Mouse (Mus musculus): ENCODE data around the gene Eml3. TPM values are rescaled to one million over a fixed set of nuclear protein-coding genes. Genes with fewer than 3 reads are reported as not detected.

The Eml3 gene
- polyA plus RNA-seq, 1 experiment: not detected

GRCm38 (mm10) chr19:8974638-8975037 is 45.3 kb downstream of the Eml3 start:
- H3K27ac ChIP-seq (ENCODE audit: insufficient read depth, low read depth, low read length): no peak overlapping the region
- H3K4me3 ChIP-seq (ENCODE audit: insufficient read depth, low read depth, low read length): no peak overlapping the region
- TF ChIP-seq CTCF (IDR thresholded peaks at IDR 0.05; ENCODE audit: insufficient read depth, low read depth, low read length): no peak
- H3K4me1 ChIP-seq (ENCODE audit: control insufficient read depth, insufficient read depth, low read length): no peaks in the 10 kb centered on the region
- 80% methylated on average over 1 of the region's 1 CpGs for WGBS

GRCm38 (mm10) chr19:8975491-8975890 is 46.1 kb downstream of the Eml3 start:
- Histone ChIP-seq H3K27ac (ENCODE audit: insufficient read depth, low read depth, low read length) (no peak overlapping the region), H3K4me1 (ENCODE audit: control insufficient read depth, insufficient read depth, low read length) (peaks cover under 1% of the 10 kb centered on the region), H3K4me3 (ENCODE audit: insufficient read depth, low read depth, low read length) (no peak overlapping the region)
- 98% methylated on average over 2 of the region's 2 CpGs for WGBS
- no peak for TF ChIP-seq CTCF (IDR thresholded peaks at IDR 0.05; ENCODE audit: insufficient read depth, low read depth, low read length)
- no peak for TF ChIP-seq POLR2A (IDR thresholded peaks at IDR 0.05; ENCODE audit: insufficient read depth, low read depth, low read length)

GRCm38 (mm10) chr19:8976535-8976934 is 47.2 kb downstream of the Eml3 start:
- TF ChIP-seq CTCF (IDR thresholded peaks at IDR 0.05; ENCODE audit: insufficient read depth, low read depth, low read length): 0 out of 2 replicates have a peak, but pooled peaks have one; percentile 32
- no peak for TF ChIP-seq POLR2A (IDR thresholded peaks at IDR 0.05; ENCODE audit: insufficient read depth, low read depth, low read length)
- WGBS: 50% methylated on average over 3 of the region's 3 CpGs
- peaks cover 8% of the 10 kb centered on the region for H3K4me1 ChIP-seq (ENCODE audit: control insufficient read depth, insufficient read depth, low read length)
- no peak overlapping the region for H3K4me3 ChIP-seq (ENCODE audit: insufficient read depth, low read depth, low read length)
- H3K27ac ChIP-seq (ENCODE audit: insufficient read depth, low read depth, low read length): no peak overlapping the region

GRCm38 (mm10) chr19:8980771-8981170 is 51.4 kb downstream of the Eml3 start:
- H3K4me1 ChIP-seq (ENCODE audit: control insufficient read depth, insufficient read depth, low read length): peaks cover 25% of the 10 kb centered on the region

GRCm38 (mm10) chr19:8981450-8982168 is 52.3 kb downstream of the Eml3 start:
- peaks cover 25% of the 10 kb centered on the region for H3K4me1 ChIP-seq (ENCODE audit: control insufficient read depth, insufficient read depth, low read length)
- no peak overlapping the region for H3K4me3 ChIP-seq (ENCODE audit: insufficient read depth, low read depth, low read length)
- 66% methylated on average over 2 of the region's 2 CpGs for WGBS
- no peak for TF ChIP-seq CTCF (IDR thresholded peaks at IDR 0.05; ENCODE audit: insufficient read depth, low read depth, low read length)
- TF ChIP-seq POLR2A (IDR thresholded peaks at IDR 0.05; ENCODE audit: insufficient read depth, low read depth, low read length): no peak
- no peak overlapping the region for H3K27ac ChIP-seq (ENCODE audit: insufficient read depth, low read depth, low read length)

More at GRCm38 (mm10) chr19:8980771-8981170, 51.4 kb downstream of the Eml3 start:
- WGBS: 42% methylated on average over 5 of the region's 5 CpGs
- H3K27ac ChIP-seq (ENCODE audit: insufficient read depth, low read depth, low read length): 0 out of 2 replicates have a peak overlapping the region, but pooled peaks have one; percentile 22
- no peak overlapping the region for H3K4me3 ChIP-seq (ENCODE audit: insufficient read depth, low read depth, low read length)
- TF ChIP-seq POLR2A (IDR thresholded peaks at IDR 0.05; ENCODE audit: insufficient read depth, low read depth, low read length) (no peak), CTCF (IDR thresholded peaks at IDR 0.05; ENCODE audit: insufficient read depth, low read depth, low read length) (no peak)

GRCm38 (mm10) chr19:8982303-8983149 is 53.2 kb downstream of the Eml3 start:
- 52% methylated on average over 5 of the region's 5 CpGs for whole genome bisulfite sequencing
- H3K4me3 ChIP-seq (ENCODE audit: insufficient read depth, low read depth, low read length): no peak overlapping the region
- TF ChIP-seq CTCF (IDR thresholded peaks at IDR 0.05; ENCODE audit: insufficient read depth, low read depth, low read length) (no peak), POLR2A (IDR thresholded peaks at IDR 0.05; ENCODE audit: insufficient read depth, low read depth, low read length) (no peak)
- no peak overlapping the region for H3K27ac ChIP-seq (ENCODE audit: insufficient read depth, low read depth, low read length)
- peaks cover 25% of the 10 kb centered on the region for H3K4me1 ChIP-seq (ENCODE audit: control insufficient read depth, insufficient read depth, low read length)

- Histone ChIP-seq H3K4me1 (ENCODE audit: control insufficient read depth, insufficient read depth, low read length) (peaks cover 29% of the 10 kb centered on the region), H3K4me3 (ENCODE audit: insufficient read depth, low read depth, low read length) (no peak overlapping the region), H3K27ac (ENCODE audit: insufficient read depth, low read depth, low read length) (no peak overlapping the region)
- TF ChIP-seq CTCF (IDR thresholded peaks at IDR 0.05; ENCODE audit: insufficient read depth, low read depth, low read length): no peak
- TF ChIP-seq POLR2A (IDR thresholded peaks at IDR 0.05; ENCODE audit: insufficient read depth, low read depth, low read length): no peak
- WGBS: 58% methylated on average over 4 of the region's 4 CpGs
Measured at GRCm38 (mm10) chr19:8983150-8983650, 53.8 kb downstream of the Eml3 start.

GRCm38 (mm10) chr19:8984255-8984868 is 55.0 kb downstream of the Eml3 start:
- 4% methylated on average over 7 of the region's 7 CpGs for WGBS
- Histone ChIP-seq H3K4me1 (ENCODE audit: control insufficient read depth, insufficient read depth, low read length) (peaks cover 40% of the 10 kb centered on the region), H3K4me3 (ENCODE audit: insufficient read depth, low read depth, low read length) (no peak overlapping the region), H3K27ac (ENCODE audit: insufficient read depth, low read depth, low read length) (no peak overlapping the region)
- TF ChIP-seq CTCF (IDR thresholded peaks at IDR 0.05; ENCODE audit: insufficient read depth, low read depth, low read length): no peak
- TF ChIP-seq POLR2A (IDR thresholded peaks at IDR 0.05; ENCODE audit: insufficient read depth, low read depth, low read length): no peak

Data from olfactory bulb, adult 2 months (tissue).